Mouse (Mus musculus): Measurements from ENCODE around the gene Cit.

Gene Cit

DNA sequence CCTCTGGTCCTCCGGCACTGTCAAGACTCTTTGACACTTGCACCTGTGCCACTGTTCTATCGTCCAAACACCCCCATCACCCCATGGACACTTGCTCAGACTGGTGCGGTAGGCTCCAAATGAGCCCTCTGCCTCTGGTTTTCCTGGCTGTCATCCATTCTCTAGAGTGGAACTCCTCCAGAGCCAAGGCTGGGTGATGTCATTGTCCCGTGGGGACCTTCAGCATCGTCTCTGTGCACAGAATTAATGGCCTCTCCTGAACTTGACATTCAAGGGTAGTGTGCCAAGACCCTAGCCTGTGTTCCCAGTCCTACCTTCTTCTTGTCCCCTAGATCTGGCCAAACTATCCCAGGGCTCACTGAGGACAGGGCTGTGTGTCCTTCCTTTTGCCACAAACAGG is 70.4 kb downstream of the Cit start:
- no peak for DNase-seq (ENCODE audit: low spot score in 2 of 2)

DNA sequence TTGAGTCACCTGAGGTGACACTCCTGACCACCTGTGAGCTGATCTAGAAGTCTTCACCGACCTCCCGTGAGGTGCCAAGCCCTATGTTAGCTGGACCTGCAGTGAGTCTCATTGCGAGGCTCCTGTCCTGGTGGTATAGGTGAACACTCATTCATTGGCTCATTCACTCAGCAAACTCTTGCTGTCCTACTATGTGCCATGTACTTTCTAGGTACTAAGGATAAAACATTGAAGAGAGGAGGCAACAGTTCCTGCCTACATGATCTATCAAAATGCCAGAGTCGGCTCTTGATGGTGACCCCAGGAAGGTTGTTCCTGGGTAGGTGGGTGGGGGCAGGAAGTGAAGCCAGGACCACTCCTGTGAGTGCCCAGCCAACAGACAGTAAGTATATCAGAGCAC is 72.9 kb downstream of the Cit start:
- DNase-seq (ENCODE audit: low spot score in 2 of 2), result no peak

DNA sequence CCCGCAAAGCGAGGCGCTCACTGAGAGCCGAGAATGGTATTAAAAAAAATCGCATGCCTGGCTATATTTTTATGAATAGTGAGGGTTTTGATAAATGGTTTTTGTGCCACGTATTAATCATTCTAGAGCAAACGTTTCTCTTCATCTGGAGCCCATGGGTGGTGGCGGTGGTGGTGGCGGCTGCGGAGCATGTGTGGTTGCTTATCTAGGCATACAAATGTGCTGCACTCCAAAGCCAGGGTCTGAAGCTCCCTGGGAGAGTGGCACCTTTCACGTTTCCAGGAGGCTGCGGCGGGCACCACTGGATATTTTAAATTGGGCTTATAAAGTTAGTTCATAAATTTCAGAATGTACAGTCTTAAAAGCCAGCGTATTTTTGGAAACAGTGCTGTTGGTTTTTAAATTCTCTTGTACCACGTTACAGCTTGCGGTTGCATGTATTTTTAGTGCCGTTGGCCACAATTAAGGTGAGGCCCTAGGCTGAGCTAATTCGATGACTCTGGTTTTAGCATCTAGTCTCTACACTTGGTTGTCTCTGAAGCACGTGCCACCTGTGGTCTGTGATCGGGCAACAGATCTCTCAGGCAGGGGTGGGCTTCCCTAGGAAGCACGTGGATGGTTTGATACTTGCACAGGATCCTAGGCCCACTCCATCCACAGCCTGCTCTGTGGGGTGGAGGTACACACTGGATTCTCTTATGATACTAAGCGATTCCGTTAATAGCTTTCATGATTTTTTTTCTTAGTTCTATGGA is 73.7 kb downstream of the Cit start:
- DNase-seq (ENCODE audit: low spot score in 2 of 2), result peak; percentile 19 to 59

DNA sequence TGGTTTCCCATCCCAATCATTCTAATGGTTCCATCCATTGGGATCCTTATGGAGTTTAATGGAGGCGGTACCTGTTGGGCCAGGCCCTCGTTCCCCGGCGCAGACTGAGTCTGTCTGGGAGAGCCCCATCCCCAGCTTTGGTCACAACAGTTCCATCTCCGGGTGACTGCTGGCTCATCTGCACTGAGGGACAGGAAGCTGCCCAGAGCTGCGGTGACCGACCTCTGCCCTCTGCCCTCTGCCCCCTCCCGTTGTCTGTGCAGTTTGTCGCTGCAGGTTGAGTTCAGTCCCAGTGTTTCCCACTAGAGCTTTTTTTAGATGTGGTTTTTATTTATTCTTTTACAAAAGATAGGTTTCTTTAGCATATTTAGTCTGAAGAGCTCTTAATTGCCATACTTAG is 76.9 kb downstream of the Cit start:
- no peak for DNase-seq (ENCODE audit: low spot score in 2 of 2)

DNA sequence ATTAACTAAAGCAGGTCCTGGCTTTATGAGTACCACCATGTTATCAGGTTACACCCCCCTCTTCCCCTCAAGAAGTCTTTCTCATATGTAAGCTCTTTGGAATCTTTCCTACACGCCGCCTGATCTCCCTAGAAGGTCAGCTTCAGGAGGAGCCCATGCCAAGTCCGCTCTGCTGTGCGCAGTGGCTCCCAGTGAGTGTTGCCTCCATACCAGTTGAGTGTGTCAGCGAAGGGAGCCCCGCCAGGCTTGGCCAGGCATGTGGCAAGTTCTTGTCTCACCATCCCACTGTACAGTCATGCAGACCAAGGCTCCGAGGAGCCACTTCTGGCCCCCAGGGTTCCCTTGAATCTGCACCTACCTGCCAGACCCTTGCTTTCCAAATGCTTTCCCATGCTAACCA is 79.9 kb downstream of the Cit start:
- no peak for DNase-seq (ENCODE audit: low spot score in 2 of 2)

- DNase-seq (ENCODE audit: low spot score in 2 of 2), result peak in 1 of 2 experiments; percentile 51
Measured at GRCm38 (mm10) chr5:115928786-115929507, 83.9 kb downstream of the Cit start.

- no peak for DNase-seq (ENCODE audit: low spot score in 2 of 2)
Measured at GRCm38 (mm10) chr5:115932325-115932724, 87.2 kb downstream of the Cit start.

DNA sequence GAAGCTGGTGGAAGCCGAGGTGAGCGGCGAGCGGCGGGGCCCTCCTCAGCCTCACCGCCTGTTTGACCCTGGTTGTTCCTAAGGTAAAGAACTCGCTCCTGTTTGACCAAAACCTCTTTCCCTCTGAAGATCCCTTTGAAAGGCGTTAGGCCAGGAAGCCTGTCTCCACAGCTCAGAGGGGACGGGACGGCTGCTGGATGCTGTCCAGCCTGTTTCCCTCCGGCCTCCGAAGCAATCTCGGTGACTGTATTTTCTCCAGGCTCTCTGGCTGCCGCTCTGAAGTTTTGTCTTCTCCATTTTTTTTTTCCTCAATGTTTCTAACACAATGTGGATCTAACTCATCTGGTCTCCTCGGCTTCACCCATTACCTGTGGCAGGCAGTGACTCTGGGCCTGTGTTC is 91.8 kb downstream of the Cit start:
- DNase-seq (ENCODE audit: low spot score in 2 of 2), result no peak

- no peak for DNase-seq (ENCODE audit: low spot score in 2 of 2)
Measured at GRCm38 (mm10) chr5:115937566-115937965, 92.5 kb downstream of the Cit start.

GRCm38 (mm10) chr5:115938999-115939398 is 93.9 kb downstream of the Cit start:
- no peak for DNase-seq (ENCODE audit: low spot score in 2 of 2)

GRCm38 (mm10) chr5:115942389-115942788 is 97.3 kb downstream of the Cit start:
- no peak for DNase-seq (ENCODE audit: low spot score in 2 of 2)

DNA sequence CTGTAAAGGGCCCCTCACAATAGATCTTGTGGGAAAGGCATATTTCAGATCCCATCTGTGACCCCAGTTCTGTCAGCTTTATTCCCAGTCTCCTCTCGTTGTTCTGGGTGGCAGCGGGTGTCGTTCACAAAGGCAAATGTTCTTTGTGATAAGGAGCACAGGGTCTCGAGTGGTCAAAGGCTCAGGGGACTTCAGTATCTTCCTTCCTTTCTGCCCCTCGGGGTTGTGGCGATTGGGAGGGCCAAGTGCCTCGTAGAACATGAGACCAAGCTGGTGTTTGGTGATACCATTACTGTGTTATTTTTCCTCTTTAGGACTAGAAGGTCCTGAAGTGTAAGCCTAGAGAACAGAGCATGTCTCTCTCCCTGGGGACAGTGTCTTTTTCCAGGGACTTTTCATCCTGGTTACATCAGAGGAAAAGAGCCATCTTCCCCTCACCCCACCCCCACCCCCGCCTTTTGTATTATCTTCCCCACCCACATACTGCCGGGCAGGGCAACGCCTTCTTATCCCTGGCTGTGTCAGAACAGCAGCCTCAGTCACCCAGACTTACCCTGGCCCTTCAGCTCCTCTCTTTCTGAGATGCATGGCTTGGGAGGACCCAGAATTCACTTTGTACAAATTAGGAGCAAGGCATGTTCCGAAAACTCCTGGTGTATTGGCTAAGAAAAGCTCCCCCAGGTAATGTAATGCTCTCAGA is 99.9 kb downstream of the Cit start:
- DNase-seq (ENCODE audit: low spot score in 2 of 2), result peak in 1 of 2 experiments; percentile 37

- no peak for DNase-seq (ENCODE audit: low spot score in 2 of 2)
Measured at GRCm38 (mm10) chr5:115947622-115948353, 102.7 kb downstream of the Cit start.

DNA sequence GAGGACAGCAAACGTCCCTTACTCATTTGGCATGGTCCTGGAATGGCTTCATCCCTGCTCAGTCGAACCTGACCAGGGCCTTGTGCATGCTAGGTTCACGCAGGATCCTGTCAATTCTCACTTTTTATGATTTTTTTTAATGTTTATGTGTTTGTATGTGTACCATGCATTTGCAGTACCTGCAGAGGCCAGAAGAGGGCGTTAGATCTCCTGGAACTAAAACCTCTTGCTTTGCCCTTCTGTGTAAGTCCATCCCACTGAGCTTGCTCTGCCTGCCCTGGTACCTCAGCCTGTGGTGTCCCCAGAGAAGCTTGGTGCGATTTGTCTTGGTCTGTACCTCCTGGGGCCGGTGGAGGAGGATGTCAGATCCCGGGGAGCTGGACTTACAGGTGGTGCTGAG is 105.9 kb downstream of the Cit start:
- no peak for DNase-seq (ENCODE audit: low spot score in 2 of 2)

GRCm38 (mm10) chr5:115953173-115953572 is 108.1 kb downstream of the Cit start:
- DNase-seq (ENCODE audit: low spot score in 2 of 2), result peak in 1 of 2 experiments; percentile 53

- DNase-seq (ENCODE audit: low spot score in 2 of 2), result no peak
Measured at GRCm38 (mm10) chr5:115954084-115954483, 109.0 kb downstream of the Cit start.

GRCm38 (mm10) chr5:115954549-115954948 is 109.5 kb downstream of the Cit start:
- DNase-seq (ENCODE audit: low spot score in 2 of 2), result no peak

DNA sequence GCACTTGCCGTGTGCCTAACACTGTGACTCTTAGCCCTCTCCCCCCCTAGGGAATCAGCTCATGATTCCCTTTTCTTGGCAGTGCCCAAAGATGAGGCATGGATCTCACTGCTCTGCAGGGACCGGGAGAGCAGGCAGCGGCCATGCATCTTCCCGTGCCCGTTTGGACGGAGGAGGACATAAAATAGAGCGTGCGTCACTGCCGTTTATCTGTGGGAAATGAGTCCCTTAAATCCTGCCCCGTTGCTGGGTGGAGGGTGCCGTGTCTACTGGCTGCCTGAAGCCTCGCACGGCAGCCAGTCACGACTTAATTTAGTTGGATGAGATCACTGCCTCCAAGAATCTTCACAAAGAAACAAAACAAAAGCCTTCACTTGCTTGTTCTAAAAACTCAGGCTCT is 110.1 kb downstream of the Cit start:
- DNase-seq (ENCODE audit: low spot score in 2 of 2), result no peak

- DNase-seq (ENCODE audit: low spot score in 2 of 2), result no peak
Measured at GRCm38 (mm10) chr5:115956048-115956447, 111.0 kb downstream of the Cit start.

DNA sequence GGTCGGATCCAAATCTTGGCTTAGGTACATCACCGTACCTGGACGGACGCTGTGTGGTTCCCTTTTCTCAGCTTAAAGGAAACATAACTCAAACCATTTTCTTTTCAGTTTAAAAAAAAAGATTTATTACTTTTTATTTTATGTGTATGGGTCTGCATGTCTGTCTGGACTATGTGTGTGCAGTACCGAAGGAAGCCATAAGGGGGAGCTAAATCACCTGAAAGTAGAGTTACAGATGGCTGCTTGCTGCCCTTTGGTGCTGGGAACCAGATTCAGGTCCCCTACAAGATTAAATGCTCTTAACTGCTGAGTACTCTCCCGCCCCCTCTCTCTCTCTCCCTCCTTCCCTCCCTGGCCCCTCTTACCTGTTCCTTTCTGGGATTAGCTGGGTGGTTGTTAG is 112.1 kb downstream of the Cit start:
- DNase-seq (ENCODE audit: low spot score in 2 of 2), result no peak

GRCm38 (mm10) chr5:115958344-115958743 is 113.3 kb downstream of the Cit start:
- DNase-seq (ENCODE audit: low spot score in 2 of 2), result peak; percentile 40 to 60

- DNase-seq (ENCODE audit: low spot score in 2 of 2), result peak in 1 of 2 experiments; percentile 41
Measured at GRCm38 (mm10) chr5:115958814-115959213, 113.7 kb downstream of the Cit start.

Data from spleen, postnatal 10 days (tissue).